Mouse (Mus musculus) thymus, postnatal 10 days (tissue): ENCODE results near the gene Prmt1.
A peak's percentile ranks its signal among the peaks of the same experiment; 100 is the strongest.
"Not testable (repeated sequence)": the region's sequence is repeated elsewhere in the genome, so short reads cannot be mapped to it uniquely, and the experiment has no call there.

ENCODE experiments used
- DNase-seq, 2 experiments: peaks; one replicate each; pipeline ENCODE4 v3.0.0; 2021; ENCODE audit warnings: low spot score in 2 of 2

The Prmt1 gene

DNA sequence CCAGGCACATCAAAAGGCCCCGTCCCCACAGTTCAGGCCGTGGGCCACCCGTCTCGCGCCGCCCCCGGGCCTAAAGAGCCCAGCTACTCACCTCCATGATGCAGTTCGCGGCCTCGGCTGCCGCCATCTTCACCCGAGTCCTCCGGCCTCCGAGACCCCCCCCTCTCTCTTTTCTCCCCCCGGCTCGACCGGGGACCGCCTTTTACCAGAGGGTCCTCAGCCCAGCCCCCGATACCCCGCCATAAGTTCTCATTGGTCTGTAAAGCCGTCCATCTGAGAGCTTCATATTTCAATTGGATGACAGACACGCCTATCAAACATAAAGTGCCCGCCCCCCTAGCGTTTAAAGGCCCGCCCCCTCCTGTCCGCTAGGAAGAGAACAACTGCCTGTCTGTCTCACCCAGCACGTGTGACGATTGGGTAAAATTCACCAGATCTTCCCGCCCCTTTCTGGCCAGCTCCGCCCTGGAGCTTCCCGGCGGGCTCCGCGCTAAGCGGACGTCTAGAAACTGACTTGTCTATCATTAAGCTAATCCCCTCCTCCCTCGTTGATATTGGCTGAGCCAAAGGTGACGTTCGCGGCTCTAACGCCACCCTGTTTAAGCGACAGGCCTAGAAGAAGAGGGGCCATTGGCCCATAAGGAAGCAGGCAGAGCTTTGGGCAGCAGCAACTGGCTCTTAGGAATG lies at the start of gene Prmt1:
TSS of gene Prmt1 (minus strand) at position 377 of the 687 bp plus-strand sequence.
- DNase-seq, result peak; percentile 93 to 99

GRCm38 (mm10) chr7:45035631-45036030 lies 49.3 kb upstream of the Prmt1 start:
- DNase-seq, result no peak

DNA sequence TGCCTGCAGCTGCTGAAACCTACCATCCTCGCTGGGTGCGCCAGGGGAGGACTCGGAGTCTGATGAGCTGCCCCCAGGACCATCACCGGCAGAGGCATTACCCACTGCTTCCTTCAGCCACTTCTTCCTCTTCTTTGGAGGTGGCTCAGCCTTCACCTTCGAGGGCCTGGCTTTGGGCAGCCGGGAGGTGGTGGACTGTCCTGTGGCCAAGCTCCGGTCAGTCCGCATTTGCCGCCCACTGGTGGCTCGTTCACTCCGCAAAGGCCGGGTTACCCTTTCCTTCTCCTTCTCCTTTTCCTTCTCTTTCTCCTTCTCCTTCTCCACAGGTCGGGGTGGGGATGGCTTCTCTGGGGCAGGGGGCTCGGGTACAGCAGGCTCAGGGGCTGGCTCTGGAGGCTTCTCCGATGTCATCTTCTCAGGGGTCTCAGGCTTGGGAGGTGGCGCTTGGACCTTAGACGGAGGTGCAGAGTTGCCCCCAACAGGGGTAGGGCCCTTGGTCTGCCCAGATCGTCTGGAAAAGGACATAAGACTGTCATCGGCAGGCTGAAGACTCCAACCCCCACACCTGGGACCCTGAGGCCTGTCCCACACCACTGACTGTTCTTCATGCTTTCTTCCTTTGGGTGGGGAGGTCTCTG lies 47.5 kb upstream of the Prmt1 start:
- DNase-seq, result no peak

DNA sequence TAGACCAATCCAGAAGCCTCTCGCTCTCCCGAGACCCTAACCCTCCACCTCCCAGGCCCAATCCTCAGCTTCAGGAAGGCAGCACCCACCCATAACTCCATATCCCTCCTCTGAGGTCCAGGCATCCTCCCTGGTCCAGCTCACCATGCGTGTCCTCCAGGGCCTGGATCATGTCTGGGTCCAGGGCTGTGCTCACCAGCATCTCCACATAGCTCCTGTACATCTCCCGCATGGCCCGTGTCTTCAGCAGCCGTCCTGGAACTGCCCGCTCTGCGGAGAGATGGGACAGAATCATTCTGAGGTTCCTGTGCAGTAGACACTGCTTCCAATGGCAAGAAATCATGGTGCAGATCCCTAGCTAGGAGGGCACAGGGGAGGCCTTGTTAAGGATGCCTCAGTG lies 44.5 kb upstream of the Prmt1 start:
- DNase-seq, result no peak

DNA sequence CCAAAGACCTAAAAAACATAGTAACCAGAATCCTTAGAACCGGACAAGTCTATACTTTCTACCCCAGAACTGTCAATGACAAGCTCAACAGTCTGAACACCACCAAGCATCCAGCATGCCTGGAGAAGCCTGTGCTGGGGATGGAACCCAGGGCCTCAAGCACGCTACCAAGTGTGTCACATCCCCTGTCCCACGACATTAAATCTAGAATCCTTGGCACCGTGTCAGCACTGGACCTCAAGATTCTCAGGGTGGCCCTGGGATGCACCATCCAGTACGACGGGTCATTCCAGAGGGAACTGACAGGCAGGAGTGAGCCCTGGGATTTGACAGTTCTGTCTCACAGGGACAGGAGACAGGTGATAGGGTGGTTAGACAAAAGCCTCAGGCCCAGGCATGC lies 43.6 kb upstream of the Prmt1 start:
- DNase-seq, result no peak

- DNase-seq, result no peak
These were observed 42.0 kb upstream of the Prmt1 start for GRCm38 (mm10) chr7:45028351-45028750.

DNA sequence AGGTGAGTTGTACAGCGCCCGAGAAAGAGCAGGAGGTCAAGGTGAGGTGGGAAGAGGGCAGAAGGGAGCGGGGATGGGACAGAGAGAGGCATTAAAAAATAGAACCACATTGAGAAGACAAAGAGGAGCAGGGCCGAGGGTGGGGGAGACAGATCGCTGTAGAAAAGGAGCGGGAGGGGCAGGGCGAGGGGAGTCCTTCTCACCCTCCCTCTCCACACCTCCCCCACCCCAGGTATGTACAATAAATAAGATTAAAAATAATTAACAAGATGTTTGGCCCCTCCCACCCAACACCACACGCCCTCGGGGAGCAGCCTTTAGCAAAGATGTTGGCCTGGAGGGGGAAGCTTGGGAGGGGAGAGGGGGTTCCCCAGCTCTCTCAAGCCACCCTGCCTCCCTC lies 41.4 kb upstream of the Prmt1 start:
- no peak for DNase-seq

DNA sequence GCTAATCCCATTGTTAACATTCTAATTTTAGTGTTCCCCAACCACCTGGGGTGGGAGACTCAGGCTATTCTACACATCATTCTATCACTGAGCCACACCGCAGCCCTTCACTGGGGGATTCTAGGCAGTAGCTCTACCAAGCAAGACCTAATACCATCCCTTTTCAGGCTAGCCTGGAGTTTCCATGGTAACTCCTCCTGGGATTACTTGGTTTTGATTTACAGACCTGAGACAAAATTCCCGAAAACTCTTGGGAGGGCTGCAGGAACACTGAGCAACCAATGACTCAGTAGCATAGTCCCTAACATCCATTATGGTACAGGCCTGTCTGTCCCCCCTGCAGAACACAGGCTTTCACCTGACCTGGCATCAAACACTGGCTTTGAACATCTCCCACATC lies 39.9 kb upstream of the Prmt1 start:
- no peak for DNase-seq

- no peak for DNase-seq
These were observed 39.3 kb upstream of the Prmt1 start for GRCm38 (mm10) chr7:45025601-45026220.

GRCm38 (mm10) chr7:45024281-45025248 lies 38.2 kb upstream of the Prmt1 start:
- DNase-seq, result no peak

DNA sequence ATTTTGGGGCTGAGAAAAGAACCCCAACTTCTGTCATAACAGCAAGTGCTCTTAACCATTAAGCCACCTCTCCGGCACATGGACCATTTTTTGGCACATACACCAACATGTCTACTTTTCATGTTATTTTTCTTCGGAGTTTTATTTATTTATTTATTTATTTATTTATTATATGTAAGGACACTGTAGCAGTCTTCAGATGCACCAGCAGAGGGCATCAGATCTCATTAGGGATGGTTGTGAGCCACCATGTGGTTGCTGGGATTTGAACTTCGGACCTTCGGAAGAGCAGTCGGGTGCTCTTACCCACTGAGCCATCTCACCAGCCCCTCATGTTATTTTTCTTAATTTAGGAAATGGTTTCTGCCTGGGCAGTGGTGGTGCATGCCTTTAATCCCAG lies 37.3 kb upstream of the Prmt1 start:
- DNase-seq, result not testable (repeated sequence)

DNA sequence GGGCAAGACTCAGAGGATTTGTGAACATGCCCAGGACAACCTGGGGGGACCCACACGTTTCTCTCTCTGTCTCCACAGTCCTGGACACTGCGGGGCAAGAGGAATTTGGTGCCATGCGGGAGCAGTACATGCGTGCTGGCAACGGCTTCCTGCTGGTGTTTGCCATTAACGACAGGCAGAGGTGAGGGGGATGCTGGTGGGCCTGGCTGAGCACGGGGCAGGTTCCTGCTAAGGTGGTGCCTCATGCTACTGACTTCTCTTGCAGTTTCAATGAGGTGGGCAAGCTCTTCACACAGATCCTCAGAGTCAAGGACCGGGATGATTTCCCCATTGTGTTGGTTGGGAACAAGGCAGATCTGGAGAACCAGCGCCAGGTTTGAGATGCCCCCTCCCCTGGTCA lies 33.9 kb upstream of the Prmt1 start:
- no peak for DNase-seq

DNA sequence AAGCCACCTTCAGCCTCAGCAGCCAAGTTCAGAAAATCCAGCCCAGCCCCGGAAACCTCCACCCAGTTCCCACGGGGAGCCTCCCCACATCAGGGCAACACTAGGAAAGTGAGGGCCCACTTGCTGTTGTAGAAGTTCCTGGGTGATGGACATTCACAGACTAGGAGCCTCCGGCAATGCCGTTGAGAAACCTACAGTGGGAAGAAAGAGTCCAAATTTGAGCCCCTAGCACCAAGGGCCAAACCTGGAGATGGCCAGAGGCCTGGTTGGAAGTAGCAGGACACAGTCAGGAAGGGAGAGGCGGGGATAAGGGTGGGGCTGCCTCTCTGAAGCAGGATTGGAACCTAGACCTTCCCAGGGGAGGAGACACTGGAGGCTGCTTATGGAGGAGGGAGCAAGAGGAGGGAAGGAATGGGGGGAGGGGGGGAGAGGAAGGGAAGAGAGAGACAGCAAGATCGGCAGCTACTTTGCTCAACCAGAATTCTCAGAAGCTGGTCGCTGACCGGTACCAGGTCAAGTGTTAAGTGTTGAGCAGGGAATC lies 32.7 kb upstream of the Prmt1 start:
- no peak for DNase-seq

DNA sequence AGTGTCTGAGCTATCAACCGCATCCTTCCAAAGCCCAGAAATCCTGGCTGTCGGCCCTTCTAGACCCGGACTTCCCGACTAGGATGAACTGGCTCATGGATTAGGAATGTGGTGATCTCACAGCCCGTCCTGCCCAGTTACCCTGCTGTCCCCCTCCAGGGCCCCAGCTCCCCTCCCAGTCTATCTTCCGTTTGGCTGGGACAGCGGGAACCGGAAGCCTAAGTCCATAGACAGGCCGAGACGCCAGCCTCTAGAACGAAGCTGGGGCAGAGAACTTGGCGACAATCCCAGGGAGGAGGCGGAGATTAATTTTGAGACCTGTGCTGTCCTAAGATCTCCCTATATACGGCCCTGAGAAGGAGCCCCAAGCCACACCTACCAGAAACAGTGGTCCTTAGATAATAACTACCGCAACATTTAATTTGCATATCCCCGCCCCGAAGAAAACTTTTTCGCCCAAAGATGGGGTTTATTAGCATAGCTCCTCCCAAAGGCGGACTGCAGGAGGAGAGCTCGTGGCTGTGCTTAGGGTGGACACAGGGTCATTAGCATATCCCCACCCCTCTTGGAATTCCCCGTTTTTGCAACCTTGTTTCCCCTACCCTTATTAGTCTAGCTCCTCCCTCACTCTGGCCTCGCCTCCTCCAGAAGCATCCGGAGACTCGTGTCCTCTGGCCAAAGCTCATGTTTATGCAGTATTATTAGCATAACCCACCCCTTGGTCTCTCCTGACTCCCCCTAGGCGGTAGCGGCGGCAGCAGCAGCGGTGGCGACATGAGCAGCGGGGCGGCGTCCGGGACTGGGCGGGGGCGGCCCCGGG lies 31.1 kb upstream of the Prmt1 start, which contains the start of gene Rras:
TSS of gene Rras (plus strand) at position 720 of the 820 bp plus-strand sequence.
- peak; percentile 60 to 68 for DNase-seq

GRCm38 (mm10) chr7:45016761-45017160 lies 30.4 kb upstream of the Prmt1 start:
- no peak for DNase-seq

- peak; percentile 98 to 100 for DNase-seq
These were observed 29.7 kb upstream of the Prmt1 start, which contains the start of gene Scaf1 for GRCm38 (mm10) chr7:45015957-45016612. Gene Scaf1, minus strand, starts transcription at chr7:45016363.

DNA sequence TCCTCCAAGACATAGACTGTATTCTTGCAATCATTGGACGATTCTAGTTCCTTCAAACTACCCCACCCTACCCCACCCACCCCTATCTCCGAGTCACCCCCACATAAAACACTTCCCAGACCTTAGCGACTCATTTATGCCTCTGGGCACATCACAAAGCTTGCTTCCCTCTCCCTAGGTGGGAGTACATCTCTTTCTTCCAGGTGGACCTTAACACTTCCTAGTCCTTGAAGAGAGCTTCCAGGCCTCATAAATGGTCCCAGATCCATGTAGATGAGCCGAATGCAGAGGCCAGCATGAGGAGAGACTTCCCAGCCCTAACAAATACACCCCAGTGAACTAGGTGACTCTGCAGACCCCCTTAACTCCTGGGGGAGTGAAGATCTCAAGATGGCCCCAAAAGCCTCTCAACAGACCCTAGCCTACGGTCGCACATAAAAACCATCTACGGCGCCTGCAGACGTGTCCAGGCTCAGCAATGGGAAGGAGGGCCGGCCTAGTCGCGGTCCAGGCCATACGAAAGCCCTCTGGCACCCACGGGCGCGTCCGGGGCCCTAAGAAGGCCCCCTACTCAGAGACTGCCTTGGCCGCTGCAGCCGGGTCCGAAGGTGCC lies 29.1 kb upstream of the Prmt1 start:
- DNase-seq, result no peak

DNA sequence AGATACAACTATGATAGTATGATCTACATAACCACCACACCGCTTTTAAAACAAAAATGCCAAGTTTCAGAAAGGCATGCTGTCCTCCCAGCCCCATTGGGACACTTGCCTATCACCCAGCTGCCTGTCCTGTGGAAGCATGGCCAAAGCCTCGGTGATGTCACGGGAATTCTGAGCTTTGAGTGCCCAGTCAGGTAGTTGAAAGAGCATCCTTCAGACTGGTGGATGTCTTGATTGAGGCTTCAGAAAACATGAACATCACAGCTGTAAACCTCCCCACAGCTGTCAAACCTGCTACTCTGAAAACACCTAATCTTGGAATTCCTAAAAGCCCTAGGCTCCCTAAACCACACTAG lies 27.7 kb upstream of the Prmt1 start:
- DNase-seq, result no peak

DNA sequence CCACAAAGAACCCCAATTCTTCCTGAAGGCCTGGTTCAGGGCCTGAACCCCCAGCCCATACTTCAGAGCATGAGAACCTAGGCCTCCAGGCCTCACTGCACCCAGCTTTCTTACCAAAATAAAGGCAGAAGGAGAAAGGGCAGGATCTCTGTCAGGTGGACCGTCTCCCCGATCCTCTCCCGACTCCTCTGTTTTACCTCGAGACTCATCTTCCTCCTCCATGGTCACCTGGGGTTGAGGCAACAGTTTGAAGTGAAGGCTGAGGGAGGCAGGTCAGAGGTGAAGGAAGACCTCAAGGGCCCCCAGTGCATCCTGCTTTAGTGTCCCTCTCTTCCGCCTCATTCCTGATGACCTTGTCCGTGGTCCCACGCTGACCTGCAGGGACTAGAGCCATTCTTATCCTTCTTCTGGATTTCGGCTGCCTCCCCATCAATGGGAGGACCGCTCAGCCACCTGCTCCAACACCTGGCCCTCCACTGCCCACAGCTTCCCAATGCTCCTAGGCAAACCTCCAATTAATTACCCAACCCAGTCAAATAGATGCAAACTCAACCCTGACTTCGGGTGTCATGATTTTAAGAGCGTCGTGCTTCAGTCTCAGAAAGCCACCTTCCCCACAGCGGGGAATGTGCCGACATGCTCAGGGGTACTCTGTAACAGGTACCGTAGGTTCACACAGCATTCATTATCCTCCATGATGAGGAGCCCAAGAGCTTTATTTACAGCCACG lies 27.2 kb upstream of the Prmt1 start:
- no peak for DNase-seq
